Comparison of ENCODE assay signal across 7 mouse cellular contexts in the genomic region with DNA sequence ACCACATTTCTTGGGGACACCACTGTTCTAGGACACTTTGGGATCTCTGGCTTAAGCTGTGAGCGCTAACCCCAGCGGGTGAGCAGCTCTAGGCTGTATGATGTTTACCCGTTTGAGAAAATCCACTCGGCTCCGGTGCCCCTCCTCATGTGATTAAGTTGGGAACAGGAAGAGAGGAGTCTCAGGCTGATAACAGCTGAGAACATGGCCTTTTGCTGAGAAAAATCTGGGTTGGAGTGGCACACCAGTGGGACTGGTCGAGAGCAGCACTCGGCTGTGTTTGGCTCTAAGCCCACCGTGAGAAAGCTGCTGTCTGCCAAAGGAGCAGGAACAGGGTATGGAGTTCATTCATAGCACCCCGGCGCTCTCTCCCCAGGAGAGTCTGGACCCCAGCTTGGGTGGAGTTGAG. TPM values are rescaled to one million over a fixed set of nuclear protein-coding genes. Genes with fewer than 3 reads are reported as not detected.
DNase-seq lines count a peak whose midpoint lies in the region; ATAC-seq lines count a peak whose summit lies in the region.

No protein-coding gene starts in this region.

- peaks cover 76% of the 10 kb centered on the region for H3K4me1 ChIP-seq in forebrain, embryonic 10.5 days
- H3K4me1 ChIP-seq in intestine, embryonic 15.5 days (replicated peaks), result peaks cover 27% of the 10 kb centered on the region

- DNase-seq in right cerebral cortex, postnatal 10 days (ENCODE audit: low spot score in 2 of 2), result peak; percentile 59 to 62
- DNase-seq in right cerebral cortex, postnatal 36 days (ENCODE audit: low spot score in 2 of 2), result no peak
- no peak for DNase-seq in forebrain, embryonic 10.5 days (ENCODE audit: extremely low spot score, low spot score)
- peak; percentile 26 for DNase-seq in neural tube, embryonic 10.5 days (ENCODE audit: extremely low spot score, low spot score)
- DNase-seq in gastrocnemius, postnatal 14 days, result no peak
- DNase-seq in frontal cortex, postnatal 36 days (ENCODE audit: low spot score in 2 of 2), result no peak

- H3K36me3 ChIP-seq in forebrain, embryonic 10.5 days (replicated peaks), result no peaks in the 10 kb centered on the region
- no peaks in the 10 kb centered on the region for H3K36me3 ChIP-seq in intestine, embryonic 15.5 days

- H3K4me2 ChIP-seq in intestine, embryonic 15.5 days (replicated peaks), result peak overlapping the region; percentile 99

- no peak overlapping the region for H3K27ac ChIP-seq in forebrain, embryonic 10.5 days
- no peak overlapping the region for H3K27ac ChIP-seq in intestine, embryonic 15.5 days

- ATAC-seq in intestine, embryonic 15.5 days, result no peak

- no peaks in the 10 kb centered on the region for H3K9me3 ChIP-seq in forebrain, embryonic 10.5 days
- no peaks in the 10 kb centered on the region for H3K9me3 ChIP-seq in intestine, embryonic 15.5 days

- peak overlapping the region; percentile 94 for H3K4me3 ChIP-seq in forebrain, embryonic 10.5 days
- H3K4me3 ChIP-seq in intestine, embryonic 15.5 days (replicated peaks), result peak overlapping the region; percentile 90; the same call in 1 of the 2 replicates

- peaks cover 52% of the 10 kb centered on the region for H3K27me3 ChIP-seq in forebrain, embryonic 10.5 days (ENCODE audit: poor library complexity, severe bottlenecking)
- H3K27me3 ChIP-seq in intestine, embryonic 15.5 days (replicated peaks), result peaks cover 25% of the 10 kb centered on the region

- no peak overlapping the region for H3K9ac ChIP-seq in intestine, embryonic 15.5 days

- intact Hi-C loops in gastrocnemius, postnatal 14 days (cut with DNase I; ENCODE audit: low total_unique reads), result loop anchor here (5.0 kb wide), 1 partner anchor 69 kb away; no protein-coding TSS in a partner anchor

- 8% methylated on average over 10 of the region's 10 CpGs for WGBS in forebrain, embryonic 10.5 days
- 13% methylated on average over 10 of the region's 10 CpGs for WGBS in intestine, embryonic 15.5 days

RNA-seq across cellular contexts. Expression of a gene that starts 3.2 kb away (rescaled TPM):
- polyA plus RNA-seq in forebrain, embryonic 10.5 days (2016; fragmentation: Nextera tagmentation; extraction: Ambion mirVana), result 3.6 and 4.1 TPM in 2 replicates
- polyA plus RNA-seq in intestine, embryonic 15.5 days (2015; fragmentation: Nextera tagmentation; extraction: Ambion mirVana), result 5.1 and 5.4 TPM in 2 replicates
- 1 to 10 TPM; 4.9 to 5.0 TPM for total RNA-seq in gastrocnemius, postnatal 14 days (2021)

RNA-seq across cellular contexts. Expression of a gene that starts 23.0 kb away (rescaled TPM):
- polyA plus RNA-seq in forebrain, embryonic 10.5 days (2016; fragmentation: Nextera tagmentation; extraction: Ambion mirVana), result 13.8 and 14.5 TPM in 2 replicates
- 21.0 and 21.3 TPM in 2 replicates for polyA plus RNA-seq in intestine, embryonic 15.5 days (2015; fragmentation: Nextera tagmentation; extraction: Ambion mirVana)
- 1 to 10 TPM; 5.8 to 6.2 TPM for total RNA-seq in gastrocnemius, postnatal 14 days (2021)

RNA-seq across cellular contexts. Expression of a gene that starts 41.6 kb away (rescaled TPM):
- 66.2 and 67.7 TPM in 2 replicates for polyA plus RNA-seq in forebrain, embryonic 10.5 days (2016; fragmentation: Nextera tagmentation; extraction: Ambion mirVana)
- polyA plus RNA-seq in intestine, embryonic 15.5 days (2015; fragmentation: Nextera tagmentation; extraction: Ambion mirVana), result 43.7 and 46.2 TPM in 2 replicates
- 10 to 100 TPM; 68.8 to 85.3 TPM for total RNA-seq in gastrocnemius, postnatal 14 days (2021)

Comparison
In these comparisons a context has a peak if more than half of its experiments do, and no peak if none do; other contexts are left out.
1. DNase-seq: peak in right cerebral cortex, postnatal 10 days (2 of 2) and neural tube, embryonic 10.5 days (single experiment); none in right cerebral cortex, postnatal 36 days (0 of 2), forebrain, embryonic 10.5 days (single experiment), gastrocnemius, postnatal 14 days (single experiment) and frontal cortex, postnatal 36 days (0 of 2).